Mouse (Mus musculus): ENCODE data around the gene Tead1.

DNA sequence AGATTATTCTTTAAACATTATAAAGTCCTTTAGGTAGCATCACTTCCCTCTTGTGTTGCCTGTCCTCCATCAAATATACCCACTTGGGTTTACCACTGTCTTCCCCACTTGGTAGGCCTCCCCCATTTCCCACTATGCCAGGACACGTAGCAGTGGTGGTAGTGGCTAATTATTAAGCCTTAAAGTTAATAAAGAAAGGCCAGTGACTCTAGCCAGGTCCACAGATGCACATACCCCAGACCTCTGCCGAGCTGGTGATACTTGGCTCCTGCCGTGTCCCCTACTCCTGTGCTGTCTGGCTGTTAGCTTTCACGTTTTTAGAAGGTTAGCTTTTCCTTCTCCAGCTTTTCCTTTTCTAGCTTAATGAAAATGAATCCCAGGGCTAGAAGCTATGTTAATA lies 152.3 kb downstream of the Tead1 start:
- TF ChIP-seq EP300 (optimal IDR thresholded peaks at IDR 0.05): no peak
- TF ChIP-seq CTCF (IDR thresholded peaks at IDR 0.05; ENCODE audit: low read depth): no peak
